Mouse (Mus musculus) cerebellum, adult (tissue): ENCODE measurements around the gene Sgk2.

Experiments used
- ATAC-seq: cut with Nextera tagmentation; 2 replicates; pipeline ENCODE4 v1.9.2; 2017; ENCODE audit warnings: mild to moderate bottlenecking, moderate library complexity, mixed read lengths; ENCODE audit not compliant: insufficient number of reproducible peaks, low FRiP score, low TSS enrichment

The Sgk2 gene

GRCm38 (mm10) chr2:162987218-162987617, at the start of gene Sgk2:
Gene Sgk2, plus strand, starts transcription at chr2:162987330.
- ATAC-seq: no peak

DNA sequence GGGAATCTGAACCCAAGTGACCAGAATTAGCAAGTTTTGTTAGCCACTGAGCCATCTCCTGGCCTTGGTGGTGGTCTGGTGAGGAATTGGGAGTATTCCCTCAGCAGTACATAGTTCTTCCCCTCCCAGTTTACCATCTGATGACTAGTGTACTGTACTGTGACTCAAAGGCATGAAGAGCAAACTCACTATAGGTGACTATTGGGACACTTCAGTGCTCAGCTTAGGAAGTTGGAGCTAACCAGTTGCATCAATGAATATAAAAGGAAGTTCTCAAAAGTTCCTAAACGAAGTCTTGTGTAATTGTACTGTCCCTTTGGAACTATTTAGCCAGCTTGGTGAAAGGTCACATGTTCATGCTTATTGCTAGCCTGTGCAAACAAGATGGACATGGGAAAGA, 47.6 kb upstream of the Sgk2 start:
- no peak for ATAC-seq

DNA sequence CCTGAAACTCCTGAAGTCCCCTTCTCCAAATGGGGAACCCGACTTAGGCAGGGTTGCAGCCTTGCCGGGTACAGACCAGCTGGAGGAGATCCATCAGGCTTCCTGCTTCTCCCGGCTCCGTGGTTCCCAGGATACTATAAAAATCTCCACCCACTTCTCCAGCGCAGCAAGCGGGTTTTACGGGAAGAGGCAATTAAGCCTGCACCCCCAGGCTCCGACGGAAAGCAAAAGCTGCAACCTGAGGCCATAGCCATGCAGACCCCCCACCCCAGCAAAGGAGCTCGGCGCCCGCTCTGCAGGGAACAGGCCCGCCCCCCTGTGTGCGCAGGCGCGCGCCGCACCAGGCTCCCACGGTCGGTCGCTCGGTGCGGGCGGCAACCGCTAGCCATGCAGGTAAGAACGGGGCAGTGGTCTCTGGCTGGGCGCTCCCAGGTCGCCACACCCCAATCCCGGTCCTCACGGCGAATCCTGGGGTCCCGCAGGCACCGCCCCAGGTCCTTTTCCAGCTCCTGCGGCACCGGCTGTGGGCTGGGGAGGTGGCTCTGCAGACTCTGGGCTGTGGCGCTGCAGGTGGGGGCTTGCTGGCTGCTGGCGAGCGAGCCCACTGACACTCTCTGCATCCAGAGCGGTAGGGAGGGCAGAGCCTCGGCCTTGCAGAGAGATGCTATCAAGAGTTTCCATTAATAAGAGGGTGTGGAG, 43.8 kb upstream of the Sgk2 start, which contains the start of gene L3mbtl1:
L3mbtl1 (plus strand) TSS at position 325 of the 699 bp plus-strand sequence.
- peak; percentile 41; the same call in 1 of the 2 replicates for ATAC-seq

DNA sequence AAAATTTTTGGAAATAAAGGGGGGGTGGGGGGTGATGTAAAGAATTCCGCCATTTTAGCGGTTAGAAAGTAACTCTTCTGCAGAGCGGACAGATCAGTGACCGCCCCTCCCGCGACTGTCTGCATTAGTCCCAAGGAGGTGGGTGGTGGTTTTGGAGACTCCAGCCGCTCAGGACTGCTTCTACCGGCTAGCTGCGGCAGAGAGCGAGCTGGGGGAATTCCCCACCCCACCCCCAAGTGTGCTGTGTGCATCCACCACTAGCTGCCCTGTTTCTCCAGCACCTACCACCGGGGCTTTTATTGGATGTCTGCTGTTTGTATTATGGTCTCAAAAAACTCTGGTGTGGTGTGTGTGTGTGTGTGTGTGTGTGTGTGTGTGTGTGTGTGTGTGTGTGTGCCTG, 43.2 kb upstream of the Sgk2 start:
- ATAC-seq: no peak

DNA sequence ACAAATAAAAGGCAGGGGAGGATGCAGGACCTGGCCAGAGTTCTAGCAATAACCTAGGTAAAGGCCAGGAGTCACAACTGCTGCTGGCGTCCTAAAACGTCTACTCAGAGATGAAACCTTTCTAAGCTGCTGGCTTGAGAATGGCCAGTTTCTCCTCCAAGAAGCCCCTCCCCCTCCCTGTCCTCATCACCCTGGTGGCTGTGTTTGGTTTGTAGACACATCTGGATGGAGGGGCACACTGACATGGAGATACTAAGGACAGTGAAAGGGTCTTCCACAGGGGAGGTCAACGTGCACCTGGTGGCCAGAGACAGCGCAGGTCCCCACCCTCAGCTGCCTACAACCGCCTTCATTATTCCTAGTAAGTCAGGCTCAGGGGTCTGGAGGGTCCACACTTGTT, 40.2 kb upstream of the Sgk2 start:
- ATAC-seq: no peak

- ATAC-seq: no peak
Measured at GRCm38 (mm10) chr2:162947736-162948135, 39.4 kb upstream of the Sgk2 start.

- no peak for ATAC-seq
Measured at GRCm38 (mm10) chr2:162948221-162948620, 38.9 kb upstream of the Sgk2 start.

- no peak for ATAC-seq
Measured at GRCm38 (mm10) chr2:162950776-162951175, 36.4 kb upstream of the Sgk2 start.

DNA sequence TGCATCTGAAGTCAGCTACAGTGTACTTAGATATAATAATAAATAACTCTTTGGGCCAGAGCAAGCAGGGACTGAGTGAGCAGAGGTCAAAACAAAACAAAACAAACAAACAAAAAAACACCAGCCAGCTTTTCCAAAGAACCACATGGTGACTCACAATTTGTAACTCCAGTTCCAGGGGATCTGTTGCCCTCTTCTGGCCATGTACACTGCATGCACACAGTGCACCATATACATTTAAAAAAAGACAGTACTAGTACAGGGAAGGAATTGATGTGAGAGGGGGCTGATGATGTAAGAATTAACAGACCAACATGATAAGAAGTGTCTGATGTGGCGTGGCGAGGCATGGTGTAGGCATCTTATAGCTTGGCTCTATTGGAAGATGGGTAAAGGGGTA, 30.3 kb upstream of the Sgk2 start:
- no peak for ATAC-seq

DNA sequence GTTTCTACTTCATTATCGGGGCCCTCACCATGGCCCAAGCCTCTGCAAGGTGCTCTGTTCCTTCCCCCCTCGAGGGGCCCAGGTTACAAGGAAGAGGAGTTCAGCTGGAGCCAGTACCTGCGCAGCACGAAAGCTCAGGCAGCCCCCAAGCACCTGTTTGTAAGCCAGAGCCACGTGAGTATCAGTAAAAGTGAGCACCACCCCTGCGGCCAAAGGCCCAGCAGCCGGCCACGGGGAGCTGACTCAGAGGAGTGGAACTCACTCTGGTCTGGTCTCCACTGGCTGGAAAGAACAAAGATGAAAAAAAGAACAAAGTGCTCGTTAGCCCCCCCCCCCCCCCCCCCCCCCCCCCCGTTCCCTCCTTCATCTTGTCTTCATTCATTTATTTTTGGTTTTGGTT, 25.8 kb upstream of the Sgk2 start:
- no peak for ATAC-seq

DNA sequence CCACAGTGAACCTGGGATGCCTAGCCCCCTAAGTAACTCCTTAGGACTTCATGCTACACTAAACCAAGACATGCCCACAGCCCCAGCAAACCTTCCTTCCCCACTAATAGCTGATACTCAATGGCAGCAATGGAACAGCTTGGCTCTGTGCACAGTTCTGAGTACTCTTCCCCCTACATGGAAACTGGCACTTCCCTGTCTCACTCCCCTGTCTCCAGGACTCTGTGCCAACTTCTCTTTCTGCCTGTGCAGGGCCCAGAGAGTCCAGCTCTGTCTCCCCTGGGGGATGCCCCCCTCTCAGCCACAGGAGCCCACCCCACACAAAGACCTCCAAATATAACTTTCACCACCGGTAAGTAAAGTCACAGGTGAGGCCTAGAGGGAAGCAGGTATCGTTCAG, 20.4 kb upstream of the Sgk2 start:
- no peak for ATAC-seq

DNA sequence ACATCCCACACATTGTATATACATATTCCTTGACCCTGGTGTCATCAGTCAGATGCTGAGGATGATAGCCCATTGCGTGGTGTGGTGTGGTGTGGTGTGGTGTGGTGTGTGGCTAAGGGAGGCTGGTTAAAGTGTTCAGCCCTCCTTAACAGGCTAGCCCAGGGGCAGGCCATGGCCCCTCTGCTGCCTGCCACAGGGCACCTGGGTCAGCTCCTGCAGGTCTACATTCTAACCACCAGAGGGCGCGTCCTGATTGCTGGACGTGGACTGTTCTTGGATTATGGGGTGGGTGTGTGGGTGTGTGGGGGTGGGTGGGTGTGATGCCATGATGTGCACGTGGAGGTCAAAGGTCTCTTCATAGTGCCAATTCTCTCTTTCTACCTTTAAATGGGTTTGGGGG, 18.8 kb upstream of the Sgk2 start:
- 0 out of 2 replicates have a peak, but pooled peaks have one; percentile 32 for ATAC-seq

GRCm38 (mm10) chr2:162969101-162969500, 18.0 kb upstream of the Sgk2 start:
- ATAC-seq: no peak

DNA sequence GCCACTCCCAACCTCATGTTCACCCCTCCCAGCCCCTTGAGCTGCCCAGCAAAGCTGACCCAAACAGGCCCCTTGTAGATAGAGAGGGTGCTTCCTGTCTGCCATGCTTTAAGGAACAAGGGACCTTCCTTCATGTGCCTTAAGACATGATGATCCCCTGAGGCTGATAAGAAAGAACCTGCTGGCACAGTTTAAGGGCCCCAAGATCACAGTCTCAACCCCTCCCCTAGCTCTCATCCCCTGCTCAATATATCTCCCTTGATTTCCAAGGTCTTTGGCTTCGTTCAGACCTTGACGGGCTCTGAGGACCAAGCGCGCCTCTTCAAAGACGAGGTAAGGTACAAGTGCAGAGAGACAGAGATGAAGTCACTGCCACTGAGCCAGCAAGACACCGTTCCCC, 16.2 kb upstream of the Sgk2 start:
- no peak for ATAC-seq

GRCm38 (mm10) chr2:162972752-162973151, 14.4 kb upstream of the Sgk2 start:
- ATAC-seq: no peak

DNA sequence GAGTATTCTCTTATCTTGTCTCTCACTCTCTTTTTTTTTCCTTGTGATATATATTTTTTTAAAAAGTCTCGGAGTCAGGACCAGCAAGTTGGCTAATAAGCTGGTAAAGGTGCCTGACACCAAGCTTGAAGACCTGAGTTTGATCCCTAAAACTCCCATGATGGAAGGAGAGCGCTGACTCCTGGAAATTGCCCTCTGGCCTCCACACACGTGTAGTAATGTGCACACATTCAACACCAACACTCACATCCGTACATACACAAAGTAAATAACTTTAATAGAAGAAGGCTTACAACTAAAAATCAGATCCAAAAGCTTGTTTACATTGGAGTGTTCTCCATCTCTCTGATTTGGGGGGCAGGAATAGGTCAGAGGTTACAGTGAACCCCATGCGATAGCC, 13.9 kb upstream of the Sgk2 start:
- ATAC-seq: no peak

GRCm38 (mm10) chr2:162973637-162974036, 13.5 kb upstream of the Sgk2 start:
- ATAC-seq: no peak

DNA sequence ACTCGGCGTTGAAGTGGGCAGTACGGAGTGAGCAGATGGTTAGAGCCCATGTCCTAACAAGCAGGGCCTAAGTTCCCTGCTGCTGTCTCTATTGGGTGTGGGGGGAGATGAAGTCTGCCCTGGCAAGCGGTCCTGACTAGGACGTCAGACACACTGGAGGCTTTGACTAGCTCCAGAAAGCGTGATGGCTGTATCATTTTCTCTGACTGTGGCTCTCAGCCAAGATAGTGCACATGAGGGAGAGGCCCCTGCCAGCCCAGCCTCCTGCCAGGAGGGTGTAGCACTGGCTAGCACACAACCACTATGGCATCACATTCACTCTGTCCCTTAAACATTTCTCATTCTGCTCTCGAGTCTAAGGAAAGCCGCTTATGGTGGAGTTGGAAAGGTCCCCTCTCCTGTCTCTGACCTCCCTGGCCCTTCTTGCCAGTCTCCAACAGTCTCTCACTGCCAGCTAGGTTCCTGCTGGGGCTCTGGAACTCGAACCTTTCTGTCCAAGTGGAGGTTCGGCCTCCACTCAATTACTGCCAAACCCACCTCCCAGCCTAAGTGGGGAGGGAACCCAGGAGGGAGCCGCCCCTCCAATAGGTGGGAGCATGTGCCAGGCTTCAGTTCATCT, 11.9 kb upstream of the Sgk2 start:
- peak; percentile 20; the same call in 1 of the 2 replicates for ATAC-seq

DNA sequence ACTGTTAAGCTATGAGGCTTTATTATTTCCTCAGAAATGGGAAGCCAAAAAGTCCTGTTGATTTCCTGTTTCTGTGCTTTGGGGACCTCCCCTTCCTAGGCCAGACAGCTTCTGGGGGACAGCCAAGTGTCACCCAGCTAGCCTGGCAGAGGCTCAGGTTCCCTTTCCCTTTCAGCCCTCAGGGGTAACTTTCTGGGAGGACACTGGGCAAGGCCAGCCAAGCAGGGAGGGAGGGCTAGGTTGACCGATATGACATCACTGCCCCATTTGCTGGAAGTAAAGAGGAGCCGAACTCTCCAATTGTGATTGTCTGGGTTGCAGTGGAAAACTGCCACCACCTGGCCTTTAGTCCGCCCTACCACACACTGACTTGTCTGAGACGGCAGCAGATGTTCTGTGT, 11.1 kb upstream of the Sgk2 start:
- no peak; the same call in 1 of the 2 replicates for ATAC-seq

- no peak for ATAC-seq
Measured at GRCm38 (mm10) chr2:162984381-162984780, 2.7 kb upstream of the Sgk2 start.

DNA sequence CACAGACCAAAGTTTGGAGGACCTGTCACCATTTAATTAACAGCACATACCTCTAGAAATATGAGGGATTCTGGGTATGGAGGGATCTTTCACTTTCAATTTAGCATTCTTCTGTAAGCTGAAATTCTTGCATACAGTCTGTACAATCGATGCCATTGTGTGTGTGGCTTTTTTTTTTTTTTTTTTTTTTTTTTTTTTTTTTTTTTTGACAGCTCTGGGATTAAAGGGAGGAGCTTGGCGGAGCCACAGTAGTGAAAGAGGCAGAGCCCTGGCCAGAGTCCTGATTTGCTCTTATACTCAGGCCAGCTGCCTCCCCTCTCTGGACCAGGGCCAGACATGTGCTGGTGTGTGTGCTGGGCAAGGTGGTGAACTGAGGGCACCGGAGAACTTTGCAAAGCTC, 1.2 kb upstream of the Sgk2 start:
- no peak for ATAC-seq

DNA sequence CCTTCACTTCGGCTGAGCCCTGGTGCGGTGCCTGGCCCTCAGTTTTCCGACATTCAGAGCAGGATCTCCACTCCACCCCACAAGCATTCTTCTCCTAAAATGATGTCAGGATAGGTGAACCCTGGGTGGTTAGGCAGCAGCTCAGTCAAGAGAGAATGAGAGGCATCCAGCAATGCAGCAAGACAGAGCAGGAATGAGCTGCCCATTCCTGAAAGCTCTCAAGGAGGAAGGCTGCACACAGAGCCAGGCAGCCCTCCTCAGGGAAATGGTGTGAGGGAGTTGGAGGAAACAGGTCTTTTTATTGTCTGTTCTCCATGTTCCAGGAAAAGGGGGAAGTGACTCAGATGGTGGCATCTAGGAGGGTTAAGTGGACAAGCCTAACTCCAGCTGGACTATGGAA, 366 bp upstream of the Sgk2 start:
- no peak for ATAC-seq
